Mouse (Mus musculus): ENCODE measurements around the gene Fam49a.

DNA sequence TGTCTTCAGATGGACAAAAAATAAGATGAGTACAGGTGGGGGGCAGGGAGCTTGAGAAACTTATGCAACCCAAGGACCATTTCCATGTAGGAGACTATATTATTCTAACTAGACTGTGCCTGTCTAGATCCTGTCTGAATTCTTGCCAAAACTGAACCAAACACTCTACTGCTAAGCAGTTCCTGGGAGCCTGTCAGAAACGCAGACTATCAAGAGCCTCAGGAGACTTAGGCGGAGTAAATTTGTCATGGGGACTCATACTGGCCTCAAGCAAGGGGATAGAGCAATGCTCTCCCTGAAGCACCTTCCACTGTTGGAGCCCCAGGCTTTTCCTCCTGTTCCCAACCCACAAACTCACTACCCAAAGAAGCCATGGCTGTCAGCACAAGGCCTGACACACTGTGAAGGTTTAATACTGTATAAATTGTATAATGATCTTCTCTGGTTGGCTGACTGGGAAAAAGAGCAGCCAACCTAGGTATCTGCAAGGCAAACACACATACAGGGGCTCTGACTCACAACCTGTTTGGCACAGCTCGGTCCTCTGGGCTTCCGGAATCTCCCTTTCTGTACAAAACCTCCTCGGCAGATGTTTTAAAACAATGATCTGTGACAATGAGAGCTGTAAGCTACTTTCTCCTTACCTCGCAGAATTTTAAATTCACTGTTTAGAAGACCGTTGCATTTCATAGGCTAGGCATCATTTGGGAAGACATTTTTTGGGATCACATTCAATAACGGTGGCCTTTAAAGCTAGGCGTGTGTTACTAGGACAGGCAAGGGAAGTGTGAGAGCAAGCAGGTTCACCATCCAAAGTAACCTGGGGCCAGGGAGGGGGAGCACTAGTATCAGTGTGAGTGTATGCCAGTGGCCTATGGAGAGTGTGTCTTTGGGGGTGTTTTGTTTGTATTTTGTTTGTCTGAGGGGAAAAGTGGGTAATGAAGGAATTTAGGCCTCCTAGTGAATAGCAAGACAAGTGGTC lies 669 bp upstream of the Fam49a start:
- TF ChIP-seq POLR2A (IDR thresholded peaks at IDR 0.05; ENCODE audit: extremely low read depth, insufficient read depth, low read length) = no peak
- no peak for TF ChIP-seq CTCF (IDR thresholded peaks at IDR 0.05; ENCODE audit: low read depth, low read length)

Measured in liver, adult 2 months (tissue).